Mouse (Mus musculus) cerebellum, adult 18-20 months (tissue): ENCODE measurements around the gene Arpc5l.
"Not testable (repeated sequence)": the region's sequence is repeated elsewhere in the genome, so short reads cannot be mapped to it uniquely, and the experiment has no call there.

Experiments
- DNase-seq, 2 experiments: peaks; one replicate each; pipeline ENCODE4 v3.0.0; 2021

Arpc5l gene

GRCm38 (mm10) chr2:39000587-39000919 lies 4.6 kb upstream of the Arpc5l start:
- no peak for DNase-seq

- no peak for DNase-seq
Measured at GRCm38 (mm10) chr2:39001866-39002265, 3.3 kb upstream of the Arpc5l start.

- DNase-seq = no peak
Measured at GRCm38 (mm10) chr2:39003106-39003505, 2.0 kb upstream of the Arpc5l start.

GRCm38 (mm10) chr2:39003512-39003911 lies 1.6 kb upstream of the Arpc5l start:
- no peak for DNase-seq

- peak in 1 of 2 experiments; percentile 25 for DNase-seq
Measured at GRCm38 (mm10) chr2:39004372-39004771, 776 bp upstream of the Arpc5l start.

GRCm38 (mm10) chr2:39005574-39006079 lies 479 bp downstream of the Arpc5l start, which contains the start of gene Rpl35:
TSS of gene Rpl35 (minus strand) at chr2:39005624.
- DNase-seq = no peak

GRCm38 (mm10) chr2:39006149-39006730 lies 1.1 kb downstream of the Arpc5l start:
- DNase-seq = no peak

- peak; percentile 94 to 95 for DNase-seq
Measured at GRCm38 (mm10) chr2:39007865-39008264, 2.7 kb downstream of the Arpc5l start.

GRCm38 (mm10) chr2:39008350-39008851 lies 3.3 kb downstream of the Arpc5l start:
- peak in 1 of 2 experiments; percentile 58 for DNase-seq

- DNase-seq = no peak
Measured at GRCm38 (mm10) chr2:39008954-39009365, 3.8 kb downstream of the Arpc5l start.

GRCm38 (mm10) chr2:39010144-39010543 lies 5.0 kb downstream of the Arpc5l start:
- DNase-seq = not testable (repeated sequence)

- no peak for DNase-seq
Measured at GRCm38 (mm10) chr2:39011264-39011663, 6.1 kb downstream of the Arpc5l start.

GRCm38 (mm10) chr2:39011971-39012370 lies 6.8 kb downstream of the Arpc5l start:
- DNase-seq = no peak

- no peak for DNase-seq
Measured at GRCm38 (mm10) chr2:39012768-39013279, 7.7 kb downstream of the Arpc5l start.

- DNase-seq = no peak
Measured at GRCm38 (mm10) chr2:39016581-39016980, 11.4 kb downstream of the Arpc5l start.

GRCm38 (mm10) chr2:39020004-39020403 lies 14.9 kb downstream of the Arpc5l start:
- no peak for DNase-seq

- DNase-seq = no peak
Measured at GRCm38 (mm10) chr2:39031611-39032010, 26.5 kb downstream of the Arpc5l start.

- no peak for DNase-seq
Measured at GRCm38 (mm10) chr2:39040215-39040614, 35.1 kb downstream of the Arpc5l start.

GRCm38 (mm10) chr2:39048515-39048914 lies 43.4 kb downstream of the Arpc5l start:
- no peak for DNase-seq

- DNase-seq = no peak
Measured at GRCm38 (mm10) chr2:39064687-39065399, 59.7 kb downstream of the Arpc5l start.
